Mouse (Mus musculus) liver, embryonic 13.5 days (tissue): ENCODE data around the gene Scand1. TPM values are rescaled to one million over a fixed set of nuclear protein-coding genes. Genes with fewer than 3 reads are reported as not detected.

Experiments
- ATAC-seq: fragments of 200-750 bp; cut with Nextera tagmentation; 2 replicates; pipeline ENCODE4 v1.8.0; 2017; ENCODE audit warnings: low read depth, mild to moderate bottlenecking, moderate number of reproducible peaks, moderate library complexity
- DNase-seq: peaks from one replicate; pipeline ENCODE4 v3.0.0; 2022
- H3K27ac ChIP-seq: fragments of 300-500 bp; sonication (generic); 2 replicates; pipeline ENCODE4 v1.5.1; 2015; ENCODE audit warnings: moderate library complexity, mild to moderate bottlenecking, inconsistent platforms
- H3K27me3 ChIP-seq: fragments of 300-500 bp; sonication (generic); 2 replicates; pipeline ENCODE4 v1.6.1; 2015; ENCODE audit warnings: mild to moderate bottlenecking, inconsistent platforms
- H3K36me3 ChIP-seq: fragments of 300-500 bp; sonication (generic); 2 replicates; pipeline ENCODE4 v1.6.1; 2015; ENCODE audit warnings: mild to moderate bottlenecking, inconsistent platforms
- H3K4me1 ChIP-seq: fragments of 300-500 bp; sonication (generic); replicated peaks from 2 replicates; pipeline ENCODE4 v1.6.1; 2015; ENCODE audit warnings: inconsistent platforms
- H3K4me2 ChIP-seq: fragments of 300-500 bp; sonication (generic); 2 replicates; pipeline ENCODE4 v1.6.1; 2015; ENCODE audit warnings: inconsistent platforms, mild to moderate bottlenecking, moderate library complexity
- H3K4me3 ChIP-seq: fragments of 300-500 bp; sonication (generic); replicated peaks from 2 replicates; pipeline ENCODE4 v1.5.1; 2015; ENCODE audit warnings: mild to moderate bottlenecking, inconsistent platforms
- H3K9ac ChIP-seq: fragments of 300-500 bp; sonication (generic); 2 replicates; pipeline ENCODE4 v1.6.1; 2015; ENCODE audit warnings: mild to moderate bottlenecking, inconsistent platforms
- H3K9me3 ChIP-seq: fragments of 300-500 bp; sonication (generic); replicated peaks from 2 replicates; pipeline ENCODE4 v1.6.1; 2016; ENCODE audit warnings: inconsistent platforms
- WGBS: fragments of 180-500 bp; shearing (Covaris S2); methylation state at CpG from one replicate; pipeline ENCODE4 v1.1.7; 2015; ENCODE audit not compliant: insufficient replicate concordance; 5-methylcytosine and 5-hydroxymethylcytosine counted together
- microRNA-seq: library from miRNA; unstranded; fragments of <30 nt; microRNA quantifications from one replicate; pipeline ENCODE4, GENCODE M21; 2016
- polyA plus RNA-seq: library from polyadenylated mRNA; unstranded; fragments of >200 nt; fragmentation: Nextera tagmentation; extraction: Ambion mirVana; gene quantifications from 2 replicates; pipeline ENCODE4 v1.2.1, GENCODE M21; 2015

The Scand1 gene
- polyA plus RNA-seq, 1 experiment from 2014 or later = 34.4 TPM

- ATAC-seq (no peak), DNase-seq (no peak)
- Histone ChIP-seq H3K36me3 (peaks cover 12% of the 10 kb centered on the region; the same call in 1 of the 2 replicates), H3K4me1 (peaks cover 12% of the 10 kb centered on the region), H3K9me3 (no peaks in the 10 kb centered on the region), H3K4me3 (no peak overlapping the region), H3K27me3 (no peaks in the 10 kb centered on the region), H3K9ac (no peak overlapping the region), H3K4me2 (no peak overlapping the region), H3K27ac (no peak overlapping the region)
- 79% methylated on average over 4 of the region's 4 CpGs for WGBS
Observed at GRCm38 (mm10) chr2:156281227-156281626, 31.3 kb downstream of the Scand1 start.

DNA sequence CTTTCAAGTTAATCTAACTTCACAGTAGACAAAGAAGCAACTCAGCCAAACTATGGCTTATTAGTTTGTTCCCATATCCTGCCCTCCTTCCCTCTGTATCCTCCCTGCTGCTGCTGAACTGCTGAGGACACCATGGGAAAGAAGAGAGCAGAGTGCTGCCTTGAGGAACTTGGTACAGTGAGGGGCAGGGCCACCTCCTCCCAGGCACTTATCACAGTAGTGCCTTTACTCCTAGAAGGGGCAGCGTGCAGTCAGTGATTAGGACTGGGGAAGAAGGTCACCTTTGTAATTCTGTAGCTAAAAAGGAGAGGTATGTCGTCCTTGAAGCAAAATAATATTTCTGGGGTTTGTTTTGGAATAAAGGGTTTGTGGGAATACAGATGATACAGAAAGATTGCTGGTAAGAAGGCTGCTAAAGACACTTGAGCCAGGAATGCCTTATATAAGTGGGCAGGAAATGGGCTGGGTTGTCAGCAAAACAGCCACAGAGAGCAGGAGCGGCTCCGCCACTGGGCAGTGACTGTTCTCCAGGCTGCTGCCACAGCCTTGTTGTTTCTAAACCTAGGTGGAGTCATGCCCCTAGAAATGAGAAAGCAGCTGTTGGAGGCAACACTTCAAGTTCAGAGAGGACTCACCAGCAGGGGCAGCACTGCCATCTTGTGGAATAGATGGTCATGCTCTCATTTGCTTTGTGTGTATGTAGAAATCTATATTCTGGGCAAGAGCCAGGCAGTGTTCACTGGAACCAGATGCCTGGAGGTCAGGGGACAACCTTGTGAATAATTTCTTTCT is 34.1 kb downstream of the Scand1 start:
- DNase-seq (peak; percentile 59), ATAC-seq (peak; percentile 63)
- H3K27ac ChIP-seq = no peak overlapping the region
- no peak overlapping the region for H3K4me2 ChIP-seq
- peaks cover 12% of the 10 kb centered on the region for H3K4me1 ChIP-seq
- no peaks in the 10 kb centered on the region for H3K9me3 ChIP-seq
- no peaks in the 10 kb centered on the region for H3K27me3 ChIP-seq
- no peak overlapping the region for H3K9ac ChIP-seq
- H3K36me3 ChIP-seq = peaks cover 18% of the 10 kb centered on the region
- H3K4me3 ChIP-seq = no peak overlapping the region
- WGBS = 20% methylated on average over 4 of the region's 4 CpGs

DNA sequence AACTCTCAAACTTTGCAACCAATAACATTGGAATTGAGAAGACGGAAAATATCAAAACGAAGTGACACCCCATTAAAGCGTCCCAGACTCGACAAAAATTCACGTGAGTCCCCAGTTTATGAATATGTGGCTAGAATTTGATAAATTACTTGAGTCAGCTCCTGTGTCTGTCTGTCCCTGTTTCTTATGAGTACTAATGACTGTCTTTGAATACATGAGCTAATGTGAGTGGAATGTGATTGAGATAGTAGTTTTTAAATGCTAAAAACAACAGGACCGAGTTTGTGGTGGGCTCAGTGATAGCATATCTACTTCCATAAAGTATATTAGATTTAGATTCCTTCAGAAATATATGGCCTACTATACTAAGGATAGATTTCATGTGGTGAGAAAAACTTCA is 40.0 kb downstream of the Scand1 start:
- Histone ChIP-seq H3K36me3 (peaks cover 22% of the 10 kb centered on the region), H3K4me2 (no peak overlapping the region), H3K9ac (no peak overlapping the region), H3K9me3 (no peaks in the 10 kb centered on the region), H3K27ac (no peak overlapping the region), H3K27me3 (no peaks in the 10 kb centered on the region), H3K4me3 (no peak overlapping the region), H3K4me1 (no peaks in the 10 kb centered on the region)
- ATAC-seq = no peak
- no peak for DNase-seq
- WGBS = 88% methylated on average over 6 of the region's 6 CpGs

- no peak overlapping the region for H3K9ac ChIP-seq
- 77% methylated on average over 8 of the region's 9 CpGs for WGBS
- H3K4me3 ChIP-seq = no peak overlapping the region
- ATAC-seq = no peak
- H3K27me3 ChIP-seq = no peaks in the 10 kb centered on the region
- no peak overlapping the region for H3K4me2 ChIP-seq
- no peak for DNase-seq
- H3K36me3 ChIP-seq = peaks cover 10% of the 10 kb centered on the region
- H3K4me1 ChIP-seq = no peaks in the 10 kb centered on the region
- no peaks in the 10 kb centered on the region for H3K9me3 ChIP-seq
- H3K27ac ChIP-seq = no peak overlapping the region
Observed at GRCm38 (mm10) chr2:156267636-156268035, 44.9 kb downstream of the Scand1 start.

GRCm38 (mm10) chr2:156263204-156263893 is 49.2 kb downstream of the Scand1 start:
- WGBS = 73% methylated on average over 4 of the region's 4 CpGs
- H3K4me1 ChIP-seq = peaks cover 5% of the 10 kb centered on the region

More at GRCm38 (mm10) chr2:156263204-156263893, 49.2 kb downstream of the Scand1 start:
- H3K27ac ChIP-seq = no peak overlapping the region
- no peak overlapping the region for H3K4me2 ChIP-seq
- no peak overlapping the region for H3K4me3 ChIP-seq
- H3K27me3 ChIP-seq = no peaks in the 10 kb centered on the region
- peaks cover 37% of the 10 kb centered on the region for H3K36me3 ChIP-seq
- H3K9me3 ChIP-seq = no peaks in the 10 kb centered on the region
- DNase-seq (no peak), ATAC-seq (no peak)
- H3K9ac ChIP-seq = no peak overlapping the region

Small RNA genes within 50 kb of the gene (microRNA-seq; reads per million reads assigned to microRNA genes)
- not detected for gene Gm22759

Other genes starting within 250 kb of the Scand1 start
- gene Spag4, start 247.5 kb downstream of the Scand1 start, polyA plus RNA-seq = 1.6 and 2.4 TPM in 2 replicates
- 26.9 and 31.8 TPM in 2 replicates for gene Cpne1, start 200.7 kb downstream of the Scand1 start, polyA plus RNA-seq
- 10.0 and 14.5 TPM in 2 replicates for gene Rbm12, start 200.7 kb downstream of the Scand1 start, polyA plus RNA-seq
- gene Gm28036, start 185.6 kb downstream of the Scand1 start, polyA plus RNA-seq = 7.4 and 8.8 TPM in 2 replicates
- 254 and 270 TPM in 2 replicates for gene Romo1, start 168.7 kb downstream of the Scand1 start, polyA plus RNA-seq
- 65.0 and 70.9 TPM in 2 replicates for gene Nfs1, start 168.5 kb downstream of the Scand1 start, polyA plus RNA-seq
- gene Rbm39, start 132.5 kb downstream of the Scand1 start, polyA plus RNA-seq = 276 and 316 TPM in 2 replicates
- 16.5 and 19.8 TPM in 2 replicates for gene Phf20, start 116.2 kb downstream of the Scand1 start, polyA plus RNA-seq
- gene Cnbd2, start 405 bp downstream of the Scand1 start, polyA plus RNA-seq = 1.1 and 1.7 TPM in 2 replicates
- 0.43 and 0.46 TPM in 2 replicates for gene Epb41l1, start 108.2 kb upstream of the Scand1 start, polyA plus RNA-seq
- 15.6 and 18.6 TPM in 2 replicates for gene Aar2, start 234.9 kb upstream of the Scand1 start, polyA plus RNA-seq